Mouse (Mus musculus): ENCODE data around the gene Olfr66. TPM values are rescaled to one million over a fixed set of nuclear protein-coding genes. Genes with fewer than 3 reads are reported as not detected.

The Olfr66 gene
- polyA plus RNA-seq, 1 experiment from 2014 or later, result not detected

DNA sequence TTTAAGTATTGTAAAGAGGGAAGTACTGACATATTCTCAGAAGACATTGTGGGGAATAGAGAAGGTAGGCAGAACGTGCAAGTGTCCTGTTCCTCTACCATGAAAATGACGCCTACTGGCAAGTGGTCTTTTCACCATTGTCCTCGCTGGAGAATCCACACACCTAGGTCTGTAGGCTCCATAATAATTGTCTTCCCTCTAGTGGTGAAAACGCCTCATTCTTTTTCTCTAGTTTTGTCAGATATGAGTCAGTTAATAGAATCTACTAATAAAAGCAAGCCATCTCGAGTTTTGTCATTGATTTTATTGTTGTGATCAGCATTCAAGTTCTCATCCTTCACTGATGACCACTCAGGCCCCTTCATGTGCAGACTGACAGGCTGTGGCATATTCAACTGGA lies 11.6 kb downstream of the Olfr66 start:
- no peaks in the 10 kb centered on the region for H3K27me3 ChIP-seq (replicated peaks; ENCODE audit: control insufficient read depth, insufficient read depth, low read length)
- 54% methylated on average over 5 of the region's 5 CpGs for WGBS
- no peak for ATAC-seq

DNA sequence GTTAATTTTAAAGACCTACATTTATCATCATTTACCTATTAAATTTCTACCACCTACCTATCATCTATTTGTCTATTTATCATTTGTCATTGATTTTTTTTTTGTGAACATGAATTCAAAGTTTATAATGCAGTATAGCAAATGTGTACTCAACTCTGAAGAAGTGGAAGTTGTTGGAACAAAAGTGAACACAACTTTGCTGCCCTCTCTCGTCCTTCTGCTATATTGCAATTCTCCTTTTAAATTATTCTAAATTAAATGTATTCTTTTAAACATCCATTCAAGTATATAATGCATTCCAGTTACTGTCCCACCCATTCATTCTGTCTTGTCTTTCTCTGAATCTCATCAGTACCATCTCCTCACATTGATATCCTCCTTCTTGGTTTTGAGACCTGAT lies 13.0 kb downstream of the Olfr66 start:
- Histone ChIP-seq H3K9ac (ENCODE audit: low read depth, low read length) (no peak overlapping the region), H3K4me3 (ENCODE audit: low read length) (no peak overlapping the region), H3K36me3 (ENCODE audit: control insufficient read depth, insufficient read depth, low read length) (no peaks in the 10 kb centered on the region), H3K4me1 (ENCODE audit: control insufficient read depth, insufficient read depth, low read depth, low read length) (no peaks in the 10 kb centered on the region), H3K27me3 (replicated peaks; ENCODE audit: control insufficient read depth, insufficient read depth, low read length) (no peaks in the 10 kb centered on the region), H3K9me3 (ENCODE audit: control insufficient read depth, low read length) (no peaks in the 10 kb centered on the region), H3K27ac (ENCODE audit: low read depth, low read length) (no peak overlapping the region), H3K4me2 (ENCODE audit: low read length) (no peak overlapping the region)
- 8% methylated on average over 1 of the region's 1 CpGs for WGBS
- no peak for ATAC-seq

More for the DNA sequence above, 11.6 kb downstream of the Olfr66 start:
- Histone ChIP-seq H3K4me1 (ENCODE audit: control insufficient read depth, insufficient read depth, low read depth, low read length) (no peaks in the 10 kb centered on the region), H3K4me3 (ENCODE audit: low read length) (no peak overlapping the region), H3K27ac (ENCODE audit: low read depth, low read length) (no peak overlapping the region), H3K4me2 (ENCODE audit: low read length) (no peak overlapping the region), H3K9me3 (ENCODE audit: control insufficient read depth, low read length) (no peaks in the 10 kb centered on the region), H3K36me3 (ENCODE audit: control insufficient read depth, insufficient read depth, low read length) (no peaks in the 10 kb centered on the region), H3K9ac (ENCODE audit: low read depth, low read length) (no peak overlapping the region)

GRCm38 (mm10) chr7:103870667-103871066 lies 15.4 kb downstream of the Olfr66 start:
- Histone ChIP-seq H3K9me3 (ENCODE audit: control insufficient read depth, low read length) (no peaks in the 10 kb centered on the region), H3K27ac (ENCODE audit: low read depth, low read length) (no peak overlapping the region), H3K4me2 (ENCODE audit: low read length) (no peak overlapping the region), H3K9ac (ENCODE audit: low read depth, low read length) (no peak overlapping the region), H3K27me3 (replicated peaks; ENCODE audit: control insufficient read depth, insufficient read depth, low read length) (no peaks in the 10 kb centered on the region), H3K4me3 (ENCODE audit: low read length) (no peak overlapping the region), H3K4me1 (ENCODE audit: control insufficient read depth, insufficient read depth, low read depth, low read length) (no peaks in the 10 kb centered on the region), H3K36me3 (ENCODE audit: control insufficient read depth, insufficient read depth, low read length) (no peaks in the 10 kb centered on the region)
- no peak for ATAC-seq

DNA sequence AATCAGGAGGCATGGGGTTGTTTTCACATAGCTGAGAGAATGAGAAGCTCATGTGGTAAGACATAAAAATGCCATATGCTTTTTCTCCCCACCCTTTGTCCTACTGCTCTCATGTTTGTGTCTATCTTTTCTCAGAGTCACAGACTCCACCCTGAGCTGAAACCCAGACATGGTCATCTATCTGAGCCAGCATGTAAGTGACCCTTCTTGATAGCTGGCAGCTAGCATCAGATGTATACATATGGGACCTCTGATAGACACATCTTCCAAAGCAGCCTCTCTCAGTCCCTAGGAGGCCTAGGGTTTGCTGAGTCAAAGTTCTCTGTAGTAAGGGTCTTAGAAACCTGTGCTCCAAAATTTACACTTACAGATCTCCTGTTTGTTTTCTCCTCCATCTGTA lies 20.3 kb downstream of the Olfr66 start:
- H3K9ac ChIP-seq (ENCODE audit: low read depth, low read length), result no peak overlapping the region
- no peak for ATAC-seq
- H3K27me3 ChIP-seq (replicated peaks; ENCODE audit: control insufficient read depth, insufficient read depth, low read length), result no peaks in the 10 kb centered on the region
- H3K4me3 ChIP-seq (ENCODE audit: low read length), result no peak overlapping the region
- H3K4me1 ChIP-seq (ENCODE audit: control insufficient read depth, insufficient read depth, low read depth, low read length), result no peaks in the 10 kb centered on the region
- H3K27ac ChIP-seq (ENCODE audit: low read depth, low read length), result no peak overlapping the region
- no peaks in the 10 kb centered on the region for H3K9me3 ChIP-seq (ENCODE audit: control insufficient read depth, low read length)
- no peaks in the 10 kb centered on the region for H3K36me3 ChIP-seq (ENCODE audit: control insufficient read depth, insufficient read depth, low read length)
- H3K4me2 ChIP-seq (ENCODE audit: low read length), result no peak overlapping the region

- no peaks in the 10 kb centered on the region for H3K36me3 ChIP-seq (ENCODE audit: control insufficient read depth, insufficient read depth, low read length)
- no peak overlapping the region for H3K4me3 ChIP-seq (ENCODE audit: low read length)
- WGBS, result 86% methylated on average over 3 of the region's 3 CpGs
- H3K4me2 ChIP-seq (ENCODE audit: low read length), result no peak overlapping the region
- H3K27ac ChIP-seq (ENCODE audit: low read depth, low read length), result no peak overlapping the region
- ATAC-seq, result no peak
- no peaks in the 10 kb centered on the region for H3K9me3 ChIP-seq (ENCODE audit: control insufficient read depth, low read length)
- H3K9ac ChIP-seq (ENCODE audit: low read depth, low read length), result no peak overlapping the region
- no peaks in the 10 kb centered on the region for H3K27me3 ChIP-seq (replicated peaks; ENCODE audit: control insufficient read depth, insufficient read depth, low read length)
- no peaks in the 10 kb centered on the region for H3K4me1 ChIP-seq (ENCODE audit: control insufficient read depth, insufficient read depth, low read depth, low read length)
Measured at GRCm38 (mm10) chr7:103861531-103861930, 24.5 kb downstream of the Olfr66 start.

- H3K4me3 ChIP-seq (ENCODE audit: low read length), result no peak overlapping the region
- H3K4me2 ChIP-seq (ENCODE audit: low read length), result no peak overlapping the region
- H3K27ac ChIP-seq (ENCODE audit: low read depth, low read length), result no peak overlapping the region
- H3K9me3 ChIP-seq (ENCODE audit: control insufficient read depth, low read length), result no peaks in the 10 kb centered on the region
- ATAC-seq, result no peak
- H3K9ac ChIP-seq (ENCODE audit: low read depth, low read length), result no peak overlapping the region
- no peaks in the 10 kb centered on the region for H3K36me3 ChIP-seq (ENCODE audit: control insufficient read depth, insufficient read depth, low read length)
- no peaks in the 10 kb centered on the region for H3K27me3 ChIP-seq (replicated peaks; ENCODE audit: control insufficient read depth, insufficient read depth, low read length)
- no peaks in the 10 kb centered on the region for H3K4me1 ChIP-seq (ENCODE audit: control insufficient read depth, insufficient read depth, low read depth, low read length)
- WGBS, result 53% methylated on average over 1 of the region's 1 CpGs
Measured at GRCm38 (mm10) chr7:103860855-103861254, 25.2 kb downstream of the Olfr66 start.

DNA sequence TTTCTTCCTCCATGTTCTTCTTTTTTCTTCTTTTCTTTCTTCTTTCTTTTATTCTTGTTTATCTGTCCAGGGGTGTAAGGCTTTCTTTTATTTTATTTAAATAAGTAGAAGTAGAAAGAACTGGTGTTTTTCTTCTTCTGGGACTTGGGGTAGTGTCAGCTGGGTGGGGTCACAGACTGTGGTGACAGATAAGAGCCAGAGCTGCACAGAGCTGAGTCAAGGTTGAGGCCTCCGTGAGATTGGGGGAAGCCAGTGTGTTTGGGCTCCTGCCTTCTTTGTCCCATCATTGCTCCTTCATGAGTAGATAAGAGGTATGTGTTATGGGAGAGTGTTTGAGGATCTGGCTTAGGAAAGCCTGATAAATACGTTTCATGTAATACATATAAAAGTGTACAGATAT lies 27.0 kb downstream of the Olfr66 start:
- ATAC-seq, result no peak
- WGBS, result 78% methylated on average over 2 of the region's 2 CpGs
- Histone ChIP-seq H3K4me3 (ENCODE audit: low read length) (no peak overlapping the region), H3K4me1 (ENCODE audit: control insufficient read depth, insufficient read depth, low read depth, low read length) (no peaks in the 10 kb centered on the region), H3K9ac (ENCODE audit: low read depth, low read length) (no peak overlapping the region), H3K9me3 (ENCODE audit: control insufficient read depth, low read length) (no peaks in the 10 kb centered on the region), H3K27ac (ENCODE audit: low read depth, low read length) (no peak overlapping the region), H3K36me3 (ENCODE audit: control insufficient read depth, insufficient read depth, low read length) (no peaks in the 10 kb centered on the region), H3K4me2 (ENCODE audit: low read length) (no peak overlapping the region), H3K27me3 (replicated peaks; ENCODE audit: control insufficient read depth, insufficient read depth, low read length) (no peaks in the 10 kb centered on the region)

DNA sequence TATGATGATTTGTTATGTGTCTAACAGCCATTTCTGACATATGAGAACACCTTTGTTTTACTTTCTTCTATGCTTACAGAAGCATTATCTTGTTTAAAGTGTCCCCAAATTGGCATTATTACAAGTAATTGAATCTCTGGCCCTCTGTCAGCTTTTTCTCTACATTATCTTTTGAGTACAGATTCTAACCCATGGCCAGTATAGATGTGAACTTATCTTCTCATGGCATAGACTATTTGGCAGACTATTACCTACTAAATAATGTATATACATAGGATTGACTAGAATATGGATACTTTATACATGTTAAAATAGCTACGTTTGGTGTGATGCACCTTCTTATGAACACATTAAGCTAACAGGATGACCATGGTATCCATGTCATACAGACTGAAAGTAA lies 31.4 kb downstream of the Olfr66 start:
- H3K4me1 ChIP-seq (ENCODE audit: control insufficient read depth, insufficient read depth, low read depth, low read length), result no peaks in the 10 kb centered on the region
- H3K4me3 ChIP-seq (ENCODE audit: low read length), result no peak overlapping the region
- H3K9ac ChIP-seq (ENCODE audit: low read depth, low read length), result no peak overlapping the region
- no peak overlapping the region for H3K4me2 ChIP-seq (ENCODE audit: low read length)
- no peak overlapping the region for H3K27ac ChIP-seq (ENCODE audit: low read depth, low read length)
- 73% methylated on average over 1 of the region's 1 CpGs for WGBS
- H3K27me3 ChIP-seq (replicated peaks; ENCODE audit: control insufficient read depth, insufficient read depth, low read length), result no peaks in the 10 kb centered on the region
- H3K36me3 ChIP-seq (ENCODE audit: control insufficient read depth, insufficient read depth, low read length), result no peaks in the 10 kb centered on the region
- no peaks in the 10 kb centered on the region for H3K9me3 ChIP-seq (ENCODE audit: control insufficient read depth, low read length)
- ATAC-seq, result no peak

- no peak within 1 kb of the TSS for H3K9ac ChIP-seq (ENCODE audit: low read depth, low read length)
- H3K27ac ChIP-seq (ENCODE audit: low read depth, low read length), result no peak within 1 kb of the TSS
- no peaks in the 10 kb centered on the region; the same call in 1 of the 2 replicates for H3K9me3 ChIP-seq (ENCODE audit: control insufficient read depth, low read length)
- 68% methylated on average over 2 of the region's 2 CpGs for WGBS
- no peak within 1 kb of the TSS for H3K4me3 ChIP-seq (ENCODE audit: low read length)
- ATAC-seq, result no peak
- no peaks in the 10 kb centered on the region for H3K36me3 ChIP-seq (ENCODE audit: control insufficient read depth, insufficient read depth, low read length)
- H3K4me1 ChIP-seq (ENCODE audit: control insufficient read depth, insufficient read depth, low read depth, low read length), result no peaks in the 10 kb centered on the region
- no peaks in the 10 kb centered on the region for H3K27me3 ChIP-seq (replicated peaks; ENCODE audit: control insufficient read depth, insufficient read depth, low read length)
- H3K4me2 ChIP-seq (ENCODE audit: low read length), result no peak within 1 kb of the TSS
Measured at GRCm38 (mm10) chr7:103853090-103853489, 33.0 kb downstream of the Olfr66 start, which contains the start of gene Hbb-y. Gene Hbb-y (minus strand): TSS chr7:103853216.
